Mouse (Mus musculus) midbrain, postnatal 0 days (tissue): Measurements from ENCODE around the gene Olfr1436. TPM values are rescaled to one million over a fixed set of nuclear protein-coding genes. Genes with fewer than 3 reads are reported as not detected.
"Not testable (repeated sequence)": the region's sequence is repeated elsewhere in the genome, so short reads cannot be mapped to it uniquely, and the experiment has no call there.

ENCODE experiments used
- ATAC-seq: fragments of 200-750 bp; cut with Nextera tagmentation; 2 replicates; pipeline ENCODE4 v1.8.0; 2017; ENCODE audit warnings: moderate number of reproducible peaks, mild to moderate bottlenecking, moderate TSS enrichment, moderate library complexity; ENCODE audit not compliant: low FRiP score
- DNase-seq: peaks from one replicate; pipeline ENCODE4 v3.0.0-alpha.2; 2015; ENCODE audit warnings: low spot score
- H3K27ac ChIP-seq: fragments of 300-500 bp; sonication (generic); 2 replicates; pipeline ENCODE4 v1.5.1; 2014; ENCODE audit warnings: low read depth, mild to moderate bottlenecking, low read length, mixed read lengths
- H3K27me3 ChIP-seq: fragments of 300-500 bp; sonication (generic); 2 replicates; pipeline ENCODE4 v1.6.1; 2014; ENCODE audit warnings: low read length, control low read depth, mixed read lengths; ENCODE audit not compliant: insufficient read depth
- H3K36me3 ChIP-seq: fragments of 300-500 bp; sonication (generic); 2 replicates; pipeline ENCODE4 v1.6.1; 2014; ENCODE audit warnings: low read length, control low read depth, mixed read lengths; ENCODE audit not compliant: insufficient read depth
- H3K4me1 ChIP-seq: fragments of 300-500 bp; sonication (generic); 2 replicates; pipeline ENCODE4 v1.6.1; 2014; ENCODE audit warnings: mild to moderate bottlenecking, control low read depth, antibody characterized with exemption, low read length, mixed read lengths; ENCODE audit not compliant: insufficient read depth
- H3K4me2 ChIP-seq: fragments of 300-500 bp; sonication (generic); 2 replicates; pipeline ENCODE4 v1.6.1; 2014; ENCODE audit warnings: low read depth, mild to moderate bottlenecking, low read length, mixed read lengths; ENCODE audit not compliant: poor library complexity, severe bottlenecking
- H3K4me3 ChIP-seq: fragments of 300-500 bp; sonication (generic); 2 replicates; pipeline ENCODE4 v1.5.1; 2014; ENCODE audit warnings: low read depth, mild to moderate bottlenecking, low read length, moderate library complexity
- H3K9ac ChIP-seq: fragments of 300-500 bp; sonication (generic); replicated peaks from 2 replicates; pipeline ENCODE4 v1.6.1; 2014; ENCODE audit warnings: mild to moderate bottlenecking, low read length, moderate library complexity, mixed read lengths; ENCODE audit not compliant: poor library complexity, severe bottlenecking
- H3K9me3 ChIP-seq: fragments of 300-500 bp; sonication (generic); 2 replicates; pipeline ENCODE4 v1.6.1; 2016; ENCODE audit warnings: low read length, control low read depth
- CTCF ChIP-seq: IDR thresholded peaks from 2 replicates; pipeline ENCODE4 v1.5.1; 2016; ENCODE audit warnings: antibody characterized with exemption, mild to moderate bottlenecking
- WGBS: fragments of 180-500 bp; shearing (Covaris S2); extraction: QIAGEN DNeasy Blood & Tissue Kit; methylation state at CpG from one replicate; pipeline ENCODE4 v1.1.7; 2014; 5-methylcytosine and 5-hydroxymethylcytosine counted together
- polyA plus RNA-seq: library from polyadenylated mRNA; unstranded; fragments of >200 nt; fragmentation: Nextera tagmentation; extraction: Ambion mirVana; gene quantifications from 2 replicates; pipeline ENCODE4 v1.2.1, GENCODE M21; 2015
- total RNA-seq: library from RNA; depleted of rRNA; stranded (reverse); fragments of >200 nt; gene quantifications from 2 replicates; pipeline ENCODE4 v1.2.3, GENCODE M21; 2014; rRNA removed

Olfr1436 gene
- not detected in 2 replicates for total RNA-seq
- polyA plus RNA-seq: not detected in 2 replicates

DNA sequence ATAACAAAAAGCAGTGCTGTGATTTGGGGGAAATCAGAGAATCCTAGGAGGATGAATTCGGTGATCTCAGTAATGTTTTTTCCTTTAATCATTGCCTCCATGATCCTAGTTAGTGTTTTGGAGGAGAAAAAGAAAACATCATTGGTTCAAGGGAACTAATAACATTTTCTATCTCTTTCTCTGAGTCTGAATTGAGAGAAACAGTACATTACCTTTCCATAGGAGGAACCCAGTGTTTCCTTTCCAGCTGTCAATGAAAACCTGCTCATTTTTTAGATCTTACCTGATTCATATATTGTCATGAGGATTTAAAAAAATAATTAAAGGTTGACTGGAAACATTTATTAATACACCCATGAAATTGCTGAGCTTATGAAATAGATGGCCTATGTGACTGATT is at the start of gene Olfr1436:
TSS of gene Olfr1436 (minus strand) at position 101 of the 400 bp plus-strand sequence.
- H3K27me3 ChIP-seq, H3K4me1 ChIP-seq, H3K4me3 ChIP-seq, H3K9ac ChIP-seq, DNase-seq, H3K27ac ChIP-seq, H3K36me3 ChIP-seq, ATAC-seq, H3K9me3 ChIP-seq, H3K4me2 ChIP-seq: not testable (repeated sequence)
- WGBS: 82% methylated on average over 1 of the region's 1 CpGs

- no peaks in the 10 kb centered on the region for H3K27me3 ChIP-seq
- TF ChIP-seq CTCF: no peak
- 85% methylated on average over 3 of the region's 3 CpGs for WGBS
Measured at GRCm38 (mm10) chr19:12335810-12336209, 36.9 kb upstream of the Olfr1436 start, which contains the start of gene Olfr1438-ps1. Gene Olfr1438-ps1 (minus strand): TSS chr19:12335910.

GRCm38 (mm10) chr19:12325001-12325400 is 26.1 kb upstream of the Olfr1436 start, which contains the start of gene Olfr1437:
Gene Olfr1437 (minus strand): TSS chr19:12325101.
- H3K4me3 ChIP-seq: no peak within 1 kb of the TSS
- no peaks in the 10 kb centered on the region for H3K36me3 ChIP-seq
- H3K9ac ChIP-seq: no peak within 1 kb of the TSS
- WGBS: 79% methylated on average over 2 of the region's 2 CpGs
- no peaks in the 10 kb centered on the region for H3K4me1 ChIP-seq
- H3K27ac ChIP-seq: no peak within 1 kb of the TSS
- TF ChIP-seq CTCF: no peak
- no peak within 1 kb of the TSS for H3K4me2 ChIP-seq
- H3K9me3 ChIP-seq: no peaks in the 10 kb centered on the region
- ATAC-seq: no peak
- DNase-seq: no peak
- no peaks in the 10 kb centered on the region for H3K27me3 ChIP-seq

More at GRCm38 (mm10) chr19:12335810-12336209, 36.9 kb upstream of the Olfr1436 start, which contains the start of gene Olfr1438-ps1:
- no peak within 1 kb of the TSS for H3K4me3 ChIP-seq
- no peak within 1 kb of the TSS for H3K4me2 ChIP-seq
- ATAC-seq (no peak), DNase-seq (no peak)
- no peaks in the 10 kb centered on the region for H3K4me1 ChIP-seq
- H3K9me3 ChIP-seq: no peaks in the 10 kb centered on the region
- H3K27ac ChIP-seq: no peak within 1 kb of the TSS
- H3K36me3 ChIP-seq: no peaks in the 10 kb centered on the region
- H3K9ac ChIP-seq: no peak within 1 kb of the TSS

- H3K27ac ChIP-seq: no peak overlapping the region
- H3K27me3 ChIP-seq: no peaks in the 10 kb centered on the region
- TF ChIP-seq CTCF: no peak
- no peak overlapping the region for H3K4me3 ChIP-seq
- DNase-seq: no peak
- no peaks in the 10 kb centered on the region for H3K4me1 ChIP-seq
- no peaks in the 10 kb centered on the region for H3K9me3 ChIP-seq
- no peak overlapping the region for H3K4me2 ChIP-seq
- no peaks in the 10 kb centered on the region for H3K36me3 ChIP-seq
- H3K9ac ChIP-seq: no peak overlapping the region
- no peak for ATAC-seq
Measured at GRCm38 (mm10) chr19:12292979-12293378, 6.0 kb downstream of the Olfr1436 start.

DNA sequence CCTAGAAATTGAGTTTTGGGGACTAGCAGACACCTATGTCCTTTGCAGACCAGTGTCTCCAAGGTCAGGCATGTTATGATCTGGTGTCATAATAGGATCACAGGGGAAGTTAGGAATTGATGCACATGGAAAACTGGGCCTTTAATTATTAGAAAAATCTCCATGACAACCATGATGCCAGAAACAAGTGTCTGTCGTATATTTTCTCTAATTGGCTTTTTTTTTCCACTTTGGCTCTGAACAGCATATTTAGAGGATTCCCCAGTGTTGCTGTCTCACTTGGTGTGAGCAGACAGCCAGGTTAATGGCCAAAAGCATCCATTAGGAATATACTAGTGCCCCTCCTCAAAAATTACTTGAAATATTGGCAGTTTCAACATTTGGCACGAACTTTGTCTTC is 19.4 kb downstream of the Olfr1436 start, which contains the start of gene Olfr1434:
TSS of gene Olfr1434 (plus strand) at position 301 of the 400 bp plus-strand sequence.
- no peak for DNase-seq
- Histone ChIP-seq H3K9ac (no peak within 1 kb of the TSS), H3K4me1 (no peaks in the 10 kb centered on the region), H3K9me3 (no peaks in the 10 kb centered on the region), H3K27ac (no peak within 1 kb of the TSS), H3K4me3 (no peak within 1 kb of the TSS), H3K27me3 (no peaks in the 10 kb centered on the region), H3K4me2 (no peak within 1 kb of the TSS), H3K36me3 (no peaks in the 10 kb centered on the region)
- TF ChIP-seq CTCF: no peak
- ATAC-seq: no peak
- 69% methylated on average over 2 of the region's 2 CpGs for WGBS

DNA sequence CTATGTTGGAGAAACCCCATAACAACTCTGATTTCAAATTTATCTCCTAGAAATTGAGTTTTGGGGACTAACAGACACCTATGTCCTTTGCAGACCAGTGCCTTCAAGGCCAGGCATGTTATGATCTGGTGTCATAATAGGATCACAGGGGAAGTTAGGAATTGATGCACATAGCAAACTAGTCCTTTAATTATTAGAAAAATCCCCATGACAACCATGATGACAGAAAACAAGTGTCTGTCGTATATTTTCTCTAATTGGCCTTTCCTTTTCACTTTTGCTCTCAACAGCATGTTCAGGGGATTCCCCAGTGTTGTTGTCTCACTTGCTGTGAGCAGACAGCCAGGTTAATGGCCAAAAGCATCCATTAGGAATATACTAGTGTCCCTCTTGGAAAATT is 38.2 kb downstream of the Olfr1436 start, which contains the start of gene Olfr235:
TSS of gene Olfr235 (plus strand) at position 301 of the 400 bp plus-strand sequence.
- Histone ChIP-seq H3K9ac (no peak within 1 kb of the TSS), H3K36me3 (no peaks in the 10 kb centered on the region), H3K4me2 (no peak within 1 kb of the TSS), H3K27me3 (no peaks in the 10 kb centered on the region), H3K9me3 (no peaks in the 10 kb centered on the region), H3K4me3 (no peak within 1 kb of the TSS), H3K4me1 (no peaks in the 10 kb centered on the region), H3K27ac (no peak within 1 kb of the TSS)
- ATAC-seq (no peak), DNase-seq (no peak)
- TF ChIP-seq CTCF: no peak
- 65% methylated on average over 1 of the region's 1 CpGs for WGBS

Other genes with a start within 250 kb of the Olfr1436 start
- gene Olfr1424, start 236.4 kb downstream of the Olfr1436 start, total RNA-seq: not detected in 2 replicates
- not detected in 2 replicates for gene Olfr1424, start 236.4 kb downstream of the Olfr1436 start, polyA plus RNA-seq
- gene Olfr1425, start 221.4 kb downstream of the Olfr1436 start, total RNA-seq: not detected in 2 replicates
- gene Olfr1425, start 221.4 kb downstream of the Olfr1436 start, polyA plus RNA-seq: not detected in 2 replicates
- gene Olfr1426, start 207.1 kb downstream of the Olfr1436 start, total RNA-seq: not detected in 2 replicates
- not detected in 2 replicates for gene Olfr1426, start 207.1 kb downstream of the Olfr1436 start, polyA plus RNA-seq
- not detected in 2 replicates for gene Olfr1427, start 195.8 kb downstream of the Olfr1436 start, total RNA-seq
- gene Olfr1427, start 195.8 kb downstream of the Olfr1436 start, polyA plus RNA-seq: not detected in 2 replicates
- gene Olfr1428, start 183.2 kb downstream of the Olfr1436 start, total RNA-seq: not detected in 2 replicates
- gene Olfr1428, start 183.2 kb downstream of the Olfr1436 start, polyA plus RNA-seq: not detected in 2 replicates
- gene Olfr76, start 175.9 kb downstream of the Olfr1436 start, total RNA-seq: not detected in 2 replicates
- not detected in 2 replicates for gene Olfr76, start 175.9 kb downstream of the Olfr1436 start, polyA plus RNA-seq
- not detected in 2 replicates for gene Olfr1555-ps1, start 129.0 kb downstream of the Olfr1436 start, total RNA-seq
- gene Olfr1555-ps1, start 129.0 kb downstream of the Olfr1436 start, polyA plus RNA-seq: not detected in 2 replicates
- not detected in 2 replicates for gene Olfr1431, start 98.5 kb downstream of the Olfr1436 start, total RNA-seq
- gene Olfr1431, start 98.5 kb downstream of the Olfr1436 start, polyA plus RNA-seq: not detected in 2 replicates
- not detected in 2 replicates for gene Olfr1432, start 66.5 kb downstream of the Olfr1436 start, total RNA-seq
- gene Olfr1432, start 66.5 kb downstream of the Olfr1436 start, polyA plus RNA-seq: not detected in 2 replicates
- not detected in 2 replicates for gene Olfr262, start 57.5 kb downstream of the Olfr1436 start, total RNA-seq
- gene Olfr262, start 57.5 kb downstream of the Olfr1436 start, polyA plus RNA-seq: not detected in 2 replicates
- gene Olfr235, start 38.1 kb downstream of the Olfr1436 start, total RNA-seq: not detected in 2 replicates
- not detected in 2 replicates for gene Olfr235, start 38.1 kb downstream of the Olfr1436 start, polyA plus RNA-seq
- gene Olfr1434, start 19.3 kb downstream of the Olfr1436 start, total RNA-seq: not detected in 2 replicates
- not detected in 2 replicates for gene Olfr1434, start 19.3 kb downstream of the Olfr1436 start, polyA plus RNA-seq
- gene Olfr1437, start 26.0 kb upstream of the Olfr1436 start, total RNA-seq: not detected in 2 replicates
- gene Olfr1437, start 26.0 kb upstream of the Olfr1436 start, polyA plus RNA-seq: not detected in 2 replicates
- gene Olfr1438-ps1, start 36.8 kb upstream of the Olfr1436 start, total RNA-seq: not detected in 2 replicates
- gene Olfr1438-ps1, start 36.8 kb upstream of the Olfr1436 start, polyA plus RNA-seq: not detected in 2 replicates
- not detected in 2 replicates for gene Olfr1440, start 88.1 kb upstream of the Olfr1436 start, total RNA-seq
- not detected in 2 replicates for gene Olfr1440, start 88.1 kb upstream of the Olfr1436 start, polyA plus RNA-seq
- gene Olfr1441, start 118.3 kb upstream of the Olfr1436 start, total RNA-seq: not detected in 2 replicates
- not detected in 2 replicates for gene Olfr1441, start 118.3 kb upstream of the Olfr1436 start, polyA plus RNA-seq
- not detected in 2 replicates for gene Pfpl, start 128.8 kb upstream of the Olfr1436 start, total RNA-seq
- not detected in 2 replicates for gene Pfpl, start 128.8 kb upstream of the Olfr1436 start, polyA plus RNA-seq
- gene Mpeg1, start 161.6 kb upstream of the Olfr1436 start, total RNA-seq: 2.7 and 4.2 TPM in 2 replicates
- gene Mpeg1, start 161.6 kb upstream of the Olfr1436 start, polyA plus RNA-seq: 0.83 and 0.88 TPM in 2 replicates
- gene Dtx4, start 202.3 kb upstream of the Olfr1436 start, total RNA-seq: 57.5 and 63.1 TPM in 2 replicates
- gene Dtx4, start 202.3 kb upstream of the Olfr1436 start, polyA plus RNA-seq: 24.3 and 26.3 TPM in 2 replicates
- 2.3 and 4.2 TPM in 2 replicates for gene Fam111a, start 246.6 kb upstream of the Olfr1436 start, total RNA-seq
- gene Fam111a, start 246.6 kb upstream of the Olfr1436 start, polyA plus RNA-seq: 2.4 and 2.7 TPM in 2 replicates